Mouse (Mus musculus) midbrain, embryonic 16.5 days (tissue): Measurements from ENCODE around the gene Mfn1. TPM values are rescaled to one million over a fixed set of nuclear protein-coding genes. Genes with fewer than 3 reads are reported as not detected.

ENCODE experiments used
- polyA plus RNA-seq: library from polyadenylated mRNA; unstranded; fragments of >200 nt; fragmentation: Nextera tagmentation; extraction: Ambion mirVana; gene quantifications from 2 replicates; pipeline ENCODE4 v1.2.1, GENCODE M21; 2015

Gene Mfn1
- polyA plus RNA-seq, 1 experiment from 2014 or later, result 43.5 TPM

Other genes with a start within 250 kb of the Mfn1 start
- 6.3 and 6.5 TPM in 2 replicates for gene Zmat3, start 163.5 kb upstream of the Mfn1 start, polyA plus RNA-seq
- gene Pik3ca, start 131.8 kb upstream of the Mfn1 start, polyA plus RNA-seq, result 12.8 and 16.5 TPM in 2 replicates
- 0.10 and 0.16 TPM in 2 replicates for gene Kcnmb3, start 37.2 kb upstream of the Mfn1 start, polyA plus RNA-seq
- 36.6 and 41.7 TPM in 2 replicates for gene Zfp639, start 19.2 kb upstream of the Mfn1 start, polyA plus RNA-seq
- 102 and 105 TPM in 2 replicates for gene Gnb4, start 87.1 kb downstream of the Mfn1 start, polyA plus RNA-seq
- gene Actl6a, start 176.8 kb downstream of the Mfn1 start, polyA plus RNA-seq, result 51.6 and 66.6 TPM in 2 replicates
- 297 and 301 TPM in 2 replicates for gene Ndufb5, start 207.5 kb downstream of the Mfn1 start, polyA plus RNA-seq
- gene Mrpl47, start 208.1 kb downstream of the Mfn1 start, polyA plus RNA-seq, result 23.7 and 26.9 TPM in 2 replicates